Mouse (Mus musculus): ENCODE data around the gene Rpl19.

Rpl19 gene

DNA sequence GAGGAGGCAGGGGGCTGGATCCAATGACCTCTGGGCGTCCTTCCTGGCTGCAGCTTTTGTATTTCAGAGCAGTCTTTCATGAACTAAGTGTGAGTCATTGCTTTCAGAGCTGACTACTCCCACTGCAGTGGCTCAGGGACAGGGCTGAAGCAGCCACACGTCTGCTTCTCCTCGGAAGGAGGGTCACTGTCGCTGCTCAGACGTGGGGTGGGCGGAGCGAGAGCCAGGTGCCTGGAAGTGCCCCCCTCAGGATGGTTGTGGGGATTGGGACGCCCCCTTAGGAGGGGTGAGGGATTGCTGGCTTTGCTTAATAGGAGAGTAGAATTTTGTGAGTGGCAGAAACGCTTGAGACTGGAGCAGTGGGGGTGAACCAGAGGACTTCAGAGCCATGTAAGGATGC, 31.0 kb downstream of the Rpl19 start:
- no peak for DNase-seq

- peak; percentile 52 for DNase-seq
Measured at GRCm38 (mm10) chr11:98057998-98058397, 31.5 kb downstream of the Rpl19 start.

DNA sequence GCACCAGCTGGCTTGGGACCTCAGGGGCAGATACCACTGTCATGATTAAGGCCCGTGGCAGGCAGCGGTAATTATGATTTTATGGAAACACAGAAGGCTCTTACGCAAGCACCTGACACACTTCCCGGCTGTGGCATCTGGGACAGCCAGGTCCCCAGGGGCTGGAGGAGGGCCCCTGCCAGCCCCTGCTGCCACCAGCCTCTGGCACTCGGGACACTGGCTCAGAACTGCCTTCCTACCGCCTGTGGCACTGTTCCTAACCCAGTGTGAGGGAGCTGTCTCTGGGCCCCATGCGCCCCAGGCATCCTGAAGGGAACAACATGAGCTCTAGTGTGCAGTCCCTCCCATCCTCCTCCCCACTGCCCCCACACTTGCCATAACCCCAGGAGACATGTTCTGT, 33.2 kb downstream of the Rpl19 start:
- DNase-seq = peak; percentile 53

GRCm38 (mm10) chr11:98060104-98060692, 33.7 kb downstream of the Rpl19 start:
- no peak for DNase-seq

DNA sequence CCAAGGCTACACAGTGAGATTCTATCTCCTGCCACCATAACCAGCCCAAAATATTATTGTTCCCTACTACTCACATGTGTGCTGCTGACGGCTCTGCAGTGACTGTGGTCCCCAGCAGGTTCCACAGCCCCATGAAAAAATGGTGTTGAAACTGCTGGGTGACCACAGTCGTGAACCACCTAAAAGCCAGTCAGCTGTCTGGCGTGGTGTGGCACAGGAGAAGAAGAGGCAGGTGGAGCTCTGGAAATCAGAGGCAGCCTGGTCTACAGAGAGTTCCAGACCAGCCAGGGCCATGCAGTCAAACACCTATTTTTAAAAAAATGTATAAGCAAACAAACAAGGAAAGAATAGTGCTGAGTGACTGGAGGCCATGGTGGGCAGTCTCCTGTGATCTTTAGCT, 34.9 kb downstream of the Rpl19 start:
- no peak for DNase-seq

DNA sequence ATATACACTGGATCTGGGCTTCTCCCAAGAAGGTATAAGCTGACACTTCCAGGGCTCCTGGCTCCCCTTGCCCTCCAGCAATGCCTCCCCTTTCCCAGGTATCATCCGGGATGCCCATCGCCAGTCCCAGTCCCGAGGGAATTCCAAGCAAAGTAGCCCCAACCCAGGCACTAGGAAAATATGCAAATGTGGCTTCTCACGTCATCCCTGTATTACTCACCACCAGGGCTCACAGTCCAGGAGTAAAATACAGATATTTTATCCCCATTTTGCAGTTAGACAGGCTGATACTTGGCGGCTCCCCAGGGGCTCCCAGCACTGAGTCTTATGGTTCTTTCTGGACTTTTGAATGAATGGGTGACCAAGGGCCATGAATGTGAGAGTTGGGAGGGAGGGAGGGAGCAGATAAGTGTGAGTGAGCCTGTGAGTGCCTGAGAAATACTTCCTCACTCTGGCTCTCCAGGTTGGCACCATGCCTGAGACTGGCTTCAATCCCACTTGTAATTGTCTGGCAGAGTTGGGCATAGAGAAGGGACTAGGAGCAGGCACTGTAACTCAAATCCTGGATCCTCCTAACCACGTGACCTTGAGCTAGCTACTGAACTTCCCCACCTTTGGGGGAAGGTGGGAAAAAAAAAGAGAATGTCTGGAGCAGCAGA, 35.5 kb downstream of the Rpl19 start:
- DNase-seq = no peak

- DNase-seq = no peak
Measured at GRCm38 (mm10) chr11:98066201-98066600, 39.7 kb downstream of the Rpl19 start.

- no peak for DNase-seq
Measured at GRCm38 (mm10) chr11:98067255-98067654, 40.7 kb downstream of the Rpl19 start.

GRCm38 (mm10) chr11:98073442-98073841, 46.9 kb downstream of the Rpl19 start:
- DNase-seq = no peak

- DNase-seq = peak; percentile 90
Measured at GRCm38 (mm10) chr11:98075195-98075808, 48.8 kb downstream of the Rpl19 start.

DNA sequence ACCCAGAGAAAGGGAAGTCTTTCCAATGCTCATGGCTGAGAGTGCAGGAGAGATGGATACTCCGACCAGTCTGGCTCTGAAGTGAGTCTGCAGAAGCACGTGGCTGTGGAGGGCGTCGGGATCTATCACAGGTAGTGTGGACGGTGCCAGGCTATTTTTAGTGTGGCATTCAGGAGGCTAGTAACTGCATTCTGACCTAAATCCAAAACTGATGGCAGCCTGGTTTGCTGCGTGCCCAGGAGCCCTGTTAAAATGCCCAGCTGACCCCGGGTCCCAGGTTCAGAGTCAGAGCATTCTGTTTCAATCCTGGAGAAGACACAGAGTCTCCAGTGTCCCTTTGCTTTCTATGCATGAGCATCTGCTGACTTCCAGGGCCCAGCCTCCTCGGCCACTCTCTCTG, 50.6 kb downstream of the Rpl19 start:
- no peak for DNase-seq

Measured in retina, postnatal 1 day (tissue).